Mouse (Mus musculus): ENCODE measurements around the gene Sprr2h.

The Sprr2h gene

DNA sequence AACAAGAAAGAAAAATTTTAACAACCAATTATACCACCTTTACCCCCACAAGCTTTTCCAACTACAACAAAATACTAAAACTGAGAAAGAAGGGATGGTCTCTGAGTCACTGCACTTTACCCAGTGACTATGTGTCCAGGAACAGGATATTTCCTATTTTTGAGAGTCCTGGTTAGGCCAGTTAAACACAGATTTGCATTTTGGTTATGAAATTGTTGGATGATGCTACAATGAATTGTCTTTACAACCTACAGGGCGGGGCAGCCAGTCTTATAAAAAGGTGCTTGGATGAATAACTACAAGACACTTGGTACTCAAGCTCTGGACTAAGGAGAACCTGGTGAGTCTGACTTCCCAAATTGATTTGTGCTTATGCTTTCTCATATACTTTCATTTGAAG is at the start of gene Sprr2h:
Gene Sprr2h (plus strand): TSS at position 301 of the 400 bp plus-strand sequence.
- DNase-seq (ENCODE audit: extremely low read depth, insufficient read length, low spot score): no peak

DNA sequence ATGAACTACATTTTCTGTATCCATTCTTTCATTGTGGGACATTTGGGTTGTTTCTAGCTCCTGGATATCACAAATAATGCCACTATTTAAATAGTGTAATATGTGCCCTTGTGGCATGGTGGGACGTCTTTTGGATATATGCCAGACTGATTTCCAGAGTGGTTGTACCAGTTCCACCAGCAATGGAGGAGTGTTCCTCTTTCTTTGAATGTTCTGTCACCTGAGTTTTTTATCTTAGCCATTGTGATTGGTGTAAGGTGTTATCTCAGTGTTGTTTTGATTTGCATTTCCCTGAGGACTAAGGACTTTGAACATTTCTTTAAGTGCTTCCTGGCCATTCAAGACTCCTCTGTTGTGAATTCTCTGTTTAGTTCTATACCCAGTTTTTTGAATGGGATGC is 49.2 kb upstream of the Sprr2h start:
- no peak for DNase-seq (ENCODE audit: extremely low read depth, insufficient read length, low spot score)

DNA sequence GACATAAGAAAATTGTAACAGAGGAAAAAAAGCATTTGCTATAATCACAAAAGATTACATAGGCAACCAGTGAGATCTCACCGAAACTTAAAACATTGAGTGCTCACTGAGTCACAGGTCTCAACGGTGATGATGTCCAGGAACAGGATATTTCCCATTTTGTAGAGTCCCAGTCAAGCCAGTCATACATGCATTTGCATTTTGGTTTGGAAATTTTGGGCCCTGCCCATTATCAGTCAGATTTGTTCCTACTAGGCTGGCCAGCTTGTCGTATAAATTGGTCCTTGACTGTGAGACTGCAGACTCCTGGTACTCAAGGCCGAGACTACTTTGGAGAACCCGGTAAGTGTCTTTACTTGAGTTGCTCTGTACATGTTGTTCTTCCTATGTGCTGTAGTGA is 46.6 kb upstream of the Sprr2h start, which contains the start of gene Sprr2d:
Gene Sprr2d (plus strand): TSS at position 301 of the 400 bp plus-strand sequence.
- no peak for DNase-seq (ENCODE audit: extremely low read depth, insufficient read length, low spot score)

DNA sequence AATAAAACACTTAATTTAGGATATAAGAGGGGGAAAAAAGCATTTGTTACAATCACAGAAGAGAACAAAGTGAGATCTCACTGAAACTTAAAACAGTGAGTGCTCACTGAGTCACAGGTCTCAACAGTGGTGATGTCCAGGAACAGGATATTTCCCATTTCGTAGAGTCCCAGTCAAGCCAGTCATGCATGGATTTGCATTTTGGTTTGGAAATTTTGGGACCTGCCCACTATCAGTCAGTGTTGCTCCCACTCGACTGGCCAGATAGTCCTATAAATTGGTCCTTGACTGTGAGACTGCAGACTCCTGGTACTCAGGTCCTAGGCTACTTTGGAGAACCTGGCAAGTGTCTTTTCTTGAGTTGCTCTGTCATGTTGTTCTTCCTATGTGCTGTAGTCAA is 33.6 kb upstream of the Sprr2h start, which contains the start of gene Sprr2e:
Gene Sprr2e (plus strand): TSS at position 301 of the 400 bp plus-strand sequence.
- no peak for DNase-seq (ENCODE audit: extremely low read depth, insufficient read length, low spot score)

DNA sequence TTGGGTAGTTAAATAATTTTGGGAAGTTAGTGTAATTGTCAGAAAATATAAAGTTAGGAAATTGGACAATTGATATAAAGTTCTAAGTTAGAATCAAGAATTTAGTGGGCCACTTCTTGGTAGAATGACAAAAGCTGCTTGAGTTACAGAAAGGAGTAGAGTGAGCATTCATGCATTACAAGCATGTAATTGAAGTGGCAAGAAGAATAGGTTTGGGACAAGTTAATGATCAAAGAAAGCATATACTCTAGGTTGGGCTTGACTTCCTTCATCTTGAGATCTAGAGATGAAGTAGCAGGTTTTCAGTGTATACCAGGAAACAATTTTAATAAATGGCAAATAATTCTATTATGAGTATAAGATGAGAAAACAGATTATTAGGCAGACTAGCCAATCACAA is 23.9 kb upstream of the Sprr2h start:
- no peak for DNase-seq (ENCODE audit: extremely low read depth, insufficient read length, low spot score)

DNA sequence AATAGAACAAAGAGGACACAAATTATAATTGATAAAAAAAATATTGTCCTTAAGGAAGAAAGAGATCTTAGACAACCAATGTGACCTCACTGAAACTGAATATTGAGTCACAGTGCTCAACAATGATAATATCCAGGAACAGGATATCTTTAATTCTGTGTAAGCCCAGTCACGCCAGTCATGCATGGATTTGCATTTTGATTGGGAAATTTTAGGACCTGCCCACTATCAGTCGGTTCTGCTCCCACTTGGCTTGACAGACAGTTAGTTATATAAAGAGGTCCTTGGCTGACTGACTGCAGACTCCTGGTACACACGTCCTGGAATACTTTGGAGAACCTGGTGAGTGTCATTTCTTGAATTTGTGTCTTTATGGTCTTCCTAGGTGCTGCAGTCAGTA is 20.6 kb upstream of the Sprr2h start, which contains the start of gene Sprr2f:
Gene Sprr2f (plus strand): TSS at position 301 of the 400 bp plus-strand sequence.
- no peak for DNase-seq (ENCODE audit: extremely low read depth, insufficient read length, low spot score)

DNA sequence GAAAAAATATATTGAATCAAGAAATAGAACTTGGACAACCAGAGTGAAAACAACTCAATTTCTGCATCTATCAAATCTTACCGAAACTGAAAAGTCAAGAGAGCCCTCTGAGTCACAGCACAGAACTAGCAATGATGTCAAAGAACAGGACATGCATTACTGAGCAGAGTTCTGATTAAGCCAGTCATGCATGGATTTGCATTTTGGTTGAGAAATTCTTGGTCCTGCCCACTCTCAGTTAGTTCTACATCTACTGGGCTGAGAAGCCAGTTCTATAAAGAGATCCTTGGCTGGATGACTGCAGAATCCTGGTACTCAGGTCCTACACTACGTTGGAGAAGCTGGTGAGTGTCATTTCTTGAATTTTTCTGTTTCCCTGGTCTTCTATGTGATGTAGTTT is 11.9 kb upstream of the Sprr2h start:
- no peak for DNase-seq (ENCODE audit: extremely low read depth, insufficient read length, low spot score)

DNA sequence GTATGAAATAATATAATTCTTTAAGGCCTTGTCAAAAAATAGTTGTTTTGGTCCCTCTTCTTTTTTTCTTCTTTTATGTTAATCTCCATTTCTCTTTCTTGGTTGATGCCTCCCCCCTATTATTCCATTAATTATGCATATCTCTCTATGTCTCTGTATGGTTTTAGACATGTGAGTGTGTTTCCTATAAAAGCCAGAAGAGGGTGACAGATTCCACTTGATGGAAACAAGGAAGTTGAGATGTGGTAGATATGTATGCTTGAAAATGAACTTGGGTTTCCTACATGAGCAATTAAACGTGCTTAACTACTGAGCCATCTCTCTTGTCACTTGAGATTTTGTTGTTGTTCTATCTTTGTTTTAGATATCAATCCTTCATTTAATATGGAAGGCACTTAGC is 8.8 kb downstream of the Sprr2h start:
- no peak for DNase-seq (ENCODE audit: extremely low read depth, insufficient read length, low spot score)

DNA sequence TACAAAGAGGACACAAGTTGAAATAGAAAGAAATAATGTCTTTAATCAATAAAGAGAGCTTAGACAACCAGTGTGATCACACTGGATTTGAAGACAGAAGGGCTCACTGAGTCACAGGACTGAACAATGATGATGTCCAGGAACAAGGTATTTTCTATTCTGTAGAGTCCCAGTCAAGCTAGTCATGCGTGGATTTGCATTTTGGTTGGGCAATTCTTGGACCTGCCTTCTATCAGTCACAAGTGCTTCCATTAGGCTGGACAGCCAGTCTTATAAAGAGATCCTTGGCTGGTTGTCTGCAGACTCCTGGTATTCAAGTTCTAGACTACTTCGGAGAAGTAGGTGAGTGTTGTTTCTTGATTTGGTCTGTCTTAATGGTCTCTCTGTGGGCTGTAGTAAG is 22.2 kb downstream of the Sprr2h start, which contains the start of gene Sprr2i:
Gene Sprr2i (plus strand): TSS at position 301 of the 400 bp plus-strand sequence.
- DNase-seq (ENCODE audit: extremely low read depth, insufficient read length, low spot score): no peak

DNA sequence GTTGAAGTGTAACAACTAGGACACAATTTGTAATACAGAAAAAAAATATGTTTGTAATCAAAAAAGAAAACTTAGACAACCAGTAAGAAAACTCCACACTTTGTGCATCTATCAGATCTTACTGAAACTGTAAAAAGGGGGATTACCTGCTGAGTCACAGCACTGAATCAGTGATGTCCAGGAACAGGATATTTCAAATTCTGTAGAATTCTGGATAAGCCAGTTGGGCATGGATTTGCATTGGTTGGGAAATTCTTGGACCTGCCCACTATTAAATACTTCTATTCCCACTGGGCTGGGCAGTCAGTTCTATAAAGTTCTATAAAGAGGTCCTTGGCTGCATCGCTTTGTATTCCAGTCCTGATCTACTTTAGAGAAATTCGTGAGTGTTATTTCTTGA is 32.3 kb downstream of the Sprr2h start, which contains the start of gene Sprr2j-ps:
Gene Sprr2j-ps (plus strand): TSS at position 301 of the 400 bp plus-strand sequence.
- no peak for DNase-seq (ENCODE audit: extremely low read depth, insufficient read length, low spot score)

DNA sequence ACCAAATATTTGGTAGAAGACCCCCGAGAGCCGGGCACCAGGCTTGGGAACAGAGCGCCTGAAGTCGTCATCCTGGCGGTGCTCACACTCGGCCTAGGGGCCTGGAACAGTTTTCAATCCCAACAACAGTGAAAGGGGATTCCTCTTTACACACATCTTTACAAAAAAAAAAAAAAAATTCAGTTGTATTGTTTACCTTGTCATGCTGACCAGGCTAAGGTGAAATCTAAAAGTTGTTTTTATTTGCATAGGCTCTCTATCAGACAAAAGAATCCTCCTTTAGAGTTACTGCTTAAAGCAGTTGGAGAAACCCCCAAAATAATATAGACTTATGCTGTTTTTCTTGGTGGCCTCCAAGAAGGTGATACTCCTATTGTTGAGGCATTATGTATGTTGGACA is 43.8 kb downstream of the Sprr2h start, which contains the start of gene Gm9774:
Gene Gm9774 (minus strand): TSS at position 101 of the 400 bp plus-strand sequence.
- DNase-seq (ENCODE audit: extremely low read depth, insufficient read length, low spot score): no peak

DNA sequence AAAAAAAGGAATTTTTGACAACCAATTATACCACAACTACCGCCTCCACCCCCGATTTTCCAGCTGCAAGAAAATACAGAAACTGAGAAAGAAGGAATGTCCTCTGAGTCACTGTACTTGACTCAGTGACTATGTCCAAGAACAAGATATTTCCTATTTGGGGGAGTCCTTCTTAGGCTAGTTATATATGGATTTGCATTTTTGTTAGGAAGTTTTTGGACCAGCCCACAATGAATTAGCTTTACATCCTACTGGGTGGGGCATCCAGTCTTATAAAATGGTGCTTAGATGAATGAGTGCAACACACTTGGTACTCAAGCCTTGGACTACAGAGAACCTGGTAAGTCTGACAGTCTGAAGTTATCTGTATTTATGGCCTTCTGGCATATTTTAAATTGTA is 46.8 kb downstream of the Sprr2h start, which contains the start of gene Sprr2k:
Gene Sprr2k (plus strand): TSS at position 301 of the 400 bp plus-strand sequence.
- DNase-seq (ENCODE audit: extremely low read depth, insufficient read length, low spot score): no peak
